Mouse (Mus musculus) heart, adult 2 months (tissue): ENCODE results near the gene 4833439L19Rik. TPM values are rescaled to one million over a fixed set of nuclear protein-coding genes. Genes with fewer than 3 reads are reported as not detected.

Experiments
- DNase-seq, 2 experiments: peaks; one replicate each; pipeline ENCODE4 v3.0.0; 2021
- H3K27ac ChIP-seq: fragments of 200-600 bp; 2 replicates; pipeline ENCODE4 v1.8.1; 2022
- H3K27me3 ChIP-seq: fragments of 200-500 bp; 2 replicates; pipeline ENCODE4 v1.6.1; 2012; ENCODE audit warnings: mild to moderate bottlenecking, low read length, inconsistent platforms, mixed read lengths; ENCODE audit not compliant: control insufficient read depth, insufficient read depth
- H3K36me3 ChIP-seq: fragments of 200-500 bp; 2 replicates; pipeline ENCODE4 v1.6.1; 2012; ENCODE audit warnings: low read length, inconsistent platforms; ENCODE audit not compliant: control insufficient read depth, insufficient read depth
- H3K4me1 ChIP-seq: fragments of 200-500 bp; 2 replicates; pipeline ENCODE4 v1.6.1; 2011; ENCODE audit warnings: low read length; ENCODE audit not compliant: control insufficient read depth, insufficient read depth
- H3K4me3 ChIP-seq: fragments of 200-600 bp; 2 replicates; pipeline ENCODE4 v1.8.1; 2022
- H3K79me2 ChIP-seq: fragments of 200-500 bp; replicated peaks from 2 replicates; pipeline ENCODE4 v1.6.1; 2012; ENCODE audit warnings: mild to moderate bottlenecking, inconsistent platforms, low read length, moderate library complexity, mixed read lengths; ENCODE audit not compliant: control insufficient read depth, insufficient read depth
- H3K9ac ChIP-seq: fragments of 200-500 bp; 2 replicates; pipeline ENCODE4 v1.6.1; 2012; ENCODE audit warnings: low read depth, mild to moderate bottlenecking, control low read depth, inconsistent platforms, low read length, mixed read lengths
- CTCF ChIP-seq: fragments of 200-600 bp; IDR thresholded peaks from 2 replicates; pipeline ENCODE4 v1.8.1; 2022; ENCODE audit warnings: antibody characterized with exemption, mild to moderate bottlenecking, moderate library complexity
- EP300 ChIP-seq: fragments of 200-500 bp; IDR thresholded peaks from 2 replicates; pipeline ENCODE4 v1.6.1; 2011; ENCODE audit warnings: low read depth, low read length, control low read depth; ENCODE audit not compliant: insufficient read depth
- POLR2A ChIP-seq: fragments of 200-500 bp; IDR thresholded peaks from 2 replicates; pipeline ENCODE4 v1.6.1; 2011; ENCODE audit warnings: mild to moderate bottlenecking, low read depth, low read length, control low read depth; ENCODE audit not compliant: insufficient read depth
- WGBS: fragments of 180-500 bp; shearing (Covaris S2); methylation state at CpG from one replicate; pipeline ENCODE4 v1.1.7; 2018; 5-methylcytosine and 5-hydroxymethylcytosine counted together
- intact Hi-C: fragments of 180-260 bp; cut with DNase I; formaldehyde crosslinking; loops from one replicate; pipeline ENCODE4 v1.15.1; 2025
- polyA plus RNA-seq: library from polyadenylated mRNA; depleted of rRNA; stranded (reverse); fragments of >200 nt; gene quantifications from 2 replicates; pipeline ENCODE4 v1.2.3, GENCODE M21; 2012
- total RNA-seq, 2 experiments: library from RNA; stranded (reverse); gene quantifications; 2 replicates each; pipeline ENCODE4 v1.2.3; 2021

Gene 4833439L19Rik
- total and polyA plus RNA-seq, 3 experiments = 84.8 to 114 (median 93.1) TPM

DNA sequence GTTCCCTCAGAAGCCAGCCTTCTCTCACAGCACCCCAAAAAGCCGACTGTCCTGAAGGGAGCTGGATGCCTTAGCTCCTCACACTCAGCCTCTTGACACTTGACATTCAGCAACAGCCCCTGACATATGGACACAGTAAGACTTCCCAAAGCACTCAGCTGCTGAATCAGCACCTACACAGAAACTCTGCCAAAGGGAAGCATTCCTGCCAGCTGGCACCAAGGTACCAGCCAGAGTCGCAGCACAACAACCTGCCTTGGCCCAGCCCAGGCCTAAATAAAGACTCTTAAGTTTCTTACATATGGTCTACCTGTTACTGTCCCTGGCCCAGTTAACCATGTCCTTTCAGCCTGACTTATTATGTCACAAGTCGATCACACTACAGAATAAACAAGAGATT lies 8.4 kb downstream of the 4833439L19Rik start:
- Histone ChIP-seq H3K4me3 (no peak overlapping the region), H3K79me2 (peaks cover 2% of the 10 kb centered on the region; the same call in 1 of the 2 replicates), H3K9ac (no peak overlapping the region; the same call in 1 of the 2 replicates), H3K36me3 (no peaks in the 10 kb centered on the region), H3K27me3 (no peaks in the 10 kb centered on the region), H3K27ac (no peak overlapping the region), H3K4me1 (peaks cover 3% of the 10 kb centered on the region; the same call in 1 of the 2 replicates)
- TF ChIP-seq EP300 (no peak), CTCF (no peak), POLR2A (no peak)
- intact Hi-C loops = no loop called here
- peak in 1 of 2 experiments; percentile 65 for DNase-seq
- 67% methylated on average over 3 of the region's 3 CpGs for WGBS

DNA sequence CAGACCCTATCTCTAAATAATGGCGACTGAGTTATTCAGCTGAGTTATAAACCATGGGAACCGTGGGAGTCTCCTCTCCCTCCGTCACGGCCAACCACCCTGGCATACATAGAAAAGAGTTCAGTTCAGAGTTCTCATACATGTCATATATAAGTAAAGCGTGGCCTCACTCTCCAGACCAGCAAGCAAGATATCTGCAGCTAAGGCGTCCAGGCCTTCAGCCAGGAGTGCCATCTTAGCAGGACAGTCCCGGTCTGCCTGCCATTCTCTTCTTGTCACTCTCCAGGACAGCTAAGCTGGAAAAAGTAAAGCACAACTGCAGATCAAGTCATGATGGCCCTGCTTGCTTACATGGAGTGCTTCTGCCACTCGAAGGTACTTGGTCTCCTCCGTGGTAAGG lies 9.1 kb downstream of the 4833439L19Rik start:
- H3K27me3 ChIP-seq = no peaks in the 10 kb centered on the region
- H3K79me2 ChIP-seq = peaks cover 2% of the 10 kb centered on the region; the same call in 1 of the 2 replicates
- intact Hi-C loops = no loop called here
- H3K9ac ChIP-seq = no peak overlapping the region
- no peak for DNase-seq
- no peak overlapping the region for H3K4me3 ChIP-seq
- no peaks in the 10 kb centered on the region for H3K36me3 ChIP-seq
- TF ChIP-seq EP300 (no peak), POLR2A (no peak), CTCF (no peak)
- H3K27ac ChIP-seq = no peak overlapping the region
- WGBS = 93% methylated on average over 9 of the region's 9 CpGs
- peaks cover 3% of the 10 kb centered on the region; the same call in 1 of the 2 replicates for H3K4me1 ChIP-seq

DNA sequence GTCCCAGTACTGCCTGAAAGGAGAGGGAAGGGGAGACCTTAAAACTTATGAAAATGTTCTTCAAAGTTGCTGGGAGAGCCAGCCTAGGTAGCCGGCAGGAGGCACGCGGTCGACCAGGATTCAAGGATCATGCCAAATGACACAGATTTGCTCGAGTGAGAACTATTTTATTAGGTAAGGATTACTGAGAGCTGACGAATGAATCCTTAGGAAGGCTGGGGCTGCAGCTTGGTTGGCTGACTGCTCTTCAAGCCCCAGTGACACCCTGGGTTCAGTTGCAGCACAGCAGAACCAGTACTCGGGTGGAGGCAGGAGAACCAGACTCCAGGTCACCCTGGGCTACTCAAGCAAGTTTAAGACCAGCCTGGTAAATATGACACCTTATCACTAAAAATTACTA lies 17.2 kb downstream of the 4833439L19Rik start:
- WGBS = 91% methylated on average over 7 of the region's 7 CpGs
- Histone ChIP-seq H3K4me3 (no peak overlapping the region), H3K4me1 (no peaks in the 10 kb centered on the region), H3K27me3 (no peaks in the 10 kb centered on the region), H3K79me2 (no peaks in the 10 kb centered on the region), H3K36me3 (no peaks in the 10 kb centered on the region), H3K9ac (no peak overlapping the region), H3K27ac (no peak overlapping the region)
- intact Hi-C loops = no loop called here
- no peak for TF ChIP-seq CTCF
- TF ChIP-seq POLR2A = no peak
- no peak for TF ChIP-seq EP300
- no peak for DNase-seq

DNA sequence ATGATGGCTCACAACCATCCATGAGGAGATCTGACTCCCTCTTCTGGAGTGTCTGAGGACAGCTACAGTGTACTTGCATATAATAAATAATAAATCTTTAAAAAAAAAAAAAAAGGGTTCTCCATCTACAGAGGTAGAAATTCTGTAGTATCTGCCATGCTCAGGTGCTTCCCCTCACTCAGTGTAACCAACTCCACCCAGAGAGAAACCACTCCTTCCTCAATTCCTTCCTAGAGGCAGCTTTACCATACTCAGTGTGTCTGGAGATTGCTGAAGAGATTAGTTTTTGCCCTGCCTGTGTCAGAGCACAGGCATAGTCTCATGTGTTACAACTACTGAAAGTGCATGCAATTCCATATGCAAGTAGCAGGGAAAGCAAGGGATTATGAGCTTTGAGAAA lies 33.1 kb downstream of the 4833439L19Rik start:
- TF ChIP-seq EP300 (no peak), POLR2A (no peak), CTCF (no peak)
- Histone ChIP-seq H3K27me3 (no peaks in the 10 kb centered on the region), H3K4me3 (no peak overlapping the region), H3K79me2 (no peaks in the 10 kb centered on the region), H3K36me3 (no peaks in the 10 kb centered on the region), H3K9ac (no peak overlapping the region), H3K4me1 (no peaks in the 10 kb centered on the region), H3K27ac (no peak overlapping the region)
- no peak for DNase-seq
- intact Hi-C loops = no loop called here

DNA sequence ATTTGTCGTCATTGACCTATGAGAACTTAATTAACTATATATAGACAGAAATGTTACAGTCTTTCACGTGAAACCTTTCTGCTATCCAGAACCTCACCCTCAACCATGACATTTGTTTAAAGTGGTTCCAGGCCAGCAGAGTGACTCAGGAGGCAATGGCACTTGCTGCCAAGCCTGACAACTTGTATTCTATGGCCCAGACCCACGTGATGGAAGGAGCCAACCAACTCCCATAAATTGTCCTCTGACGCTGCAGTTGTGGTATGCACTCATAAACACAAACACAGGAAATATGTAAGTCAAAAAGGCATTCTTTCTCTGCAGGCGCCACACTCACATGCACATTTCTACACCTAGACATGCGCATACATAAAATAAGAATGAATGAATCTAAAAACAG lies 38.1 kb downstream of the 4833439L19Rik start:
- no peaks in the 10 kb centered on the region for H3K4me1 ChIP-seq
- H3K36me3 ChIP-seq = no peaks in the 10 kb centered on the region
- H3K27me3 ChIP-seq = no peaks in the 10 kb centered on the region
- H3K9ac ChIP-seq = no peak overlapping the region
- TF ChIP-seq CTCF = no peak
- no peak for TF ChIP-seq EP300
- no peak for TF ChIP-seq POLR2A
- no peak overlapping the region for H3K27ac ChIP-seq
- DNase-seq = no peak
- intact Hi-C loops = no loop called here
- no peak overlapping the region for H3K4me3 ChIP-seq
- 79% methylated on average over 6 of the region's 6 CpGs for WGBS
- no peaks in the 10 kb centered on the region for H3K79me2 ChIP-seq

DNA sequence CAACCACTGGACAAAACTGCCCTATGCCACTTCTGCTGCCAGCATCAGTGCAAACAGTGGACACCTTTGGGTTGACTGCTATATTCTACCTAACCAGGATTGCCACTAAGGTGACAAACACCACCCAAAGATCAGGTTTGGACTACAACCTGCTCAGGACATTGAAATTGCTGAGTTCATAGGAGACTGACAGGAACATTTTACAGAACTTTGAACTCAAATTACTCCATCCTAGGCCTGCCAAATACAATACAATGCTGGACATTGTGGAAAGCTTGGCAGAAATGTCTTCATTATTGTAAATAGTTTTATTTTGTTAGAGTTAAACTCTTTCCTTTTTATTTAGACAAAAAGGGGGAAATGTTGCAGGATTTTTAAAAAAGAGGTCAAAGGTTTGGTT lies 44.1 kb downstream of the 4833439L19Rik start:
- no peak overlapping the region for H3K27ac ChIP-seq
- H3K4me1 ChIP-seq = no peaks in the 10 kb centered on the region
- no peak for DNase-seq
- H3K27me3 ChIP-seq = no peaks in the 10 kb centered on the region
- no peak for TF ChIP-seq EP300
- no peak for TF ChIP-seq CTCF
- TF ChIP-seq POLR2A = no peak
- H3K79me2 ChIP-seq = no peaks in the 10 kb centered on the region
- no peak overlapping the region for H3K9ac ChIP-seq
- intact Hi-C loops = no loop called here
- H3K4me3 ChIP-seq = no peak overlapping the region
- H3K36me3 ChIP-seq = no peaks in the 10 kb centered on the region
